Mouse (Mus musculus): ENCODE data around the gene Olfr287.

Gene Olfr287

DNA sequence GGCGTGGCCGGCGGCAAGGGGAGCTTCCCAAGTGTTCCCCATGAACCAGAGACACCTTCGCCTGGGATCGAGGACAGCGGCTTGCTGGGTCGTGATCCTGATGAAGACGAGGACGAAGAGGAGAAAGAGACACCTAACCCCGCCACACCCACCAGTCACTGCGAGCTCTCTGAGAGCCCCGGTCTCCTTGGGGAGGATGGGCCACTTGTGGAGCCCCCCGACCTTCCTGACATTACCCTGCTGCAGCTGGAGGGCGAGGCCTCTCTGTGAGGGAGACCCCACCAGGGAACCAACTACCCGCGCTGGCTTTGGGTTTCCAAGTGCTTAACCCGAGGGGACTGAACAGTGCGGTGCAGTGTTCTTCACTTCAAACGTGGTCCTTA, 52.2 kb downstream of the Olfr287 start:
- DNase-seq (ENCODE audit: low read depth, low spot score) = no peak

DNA sequence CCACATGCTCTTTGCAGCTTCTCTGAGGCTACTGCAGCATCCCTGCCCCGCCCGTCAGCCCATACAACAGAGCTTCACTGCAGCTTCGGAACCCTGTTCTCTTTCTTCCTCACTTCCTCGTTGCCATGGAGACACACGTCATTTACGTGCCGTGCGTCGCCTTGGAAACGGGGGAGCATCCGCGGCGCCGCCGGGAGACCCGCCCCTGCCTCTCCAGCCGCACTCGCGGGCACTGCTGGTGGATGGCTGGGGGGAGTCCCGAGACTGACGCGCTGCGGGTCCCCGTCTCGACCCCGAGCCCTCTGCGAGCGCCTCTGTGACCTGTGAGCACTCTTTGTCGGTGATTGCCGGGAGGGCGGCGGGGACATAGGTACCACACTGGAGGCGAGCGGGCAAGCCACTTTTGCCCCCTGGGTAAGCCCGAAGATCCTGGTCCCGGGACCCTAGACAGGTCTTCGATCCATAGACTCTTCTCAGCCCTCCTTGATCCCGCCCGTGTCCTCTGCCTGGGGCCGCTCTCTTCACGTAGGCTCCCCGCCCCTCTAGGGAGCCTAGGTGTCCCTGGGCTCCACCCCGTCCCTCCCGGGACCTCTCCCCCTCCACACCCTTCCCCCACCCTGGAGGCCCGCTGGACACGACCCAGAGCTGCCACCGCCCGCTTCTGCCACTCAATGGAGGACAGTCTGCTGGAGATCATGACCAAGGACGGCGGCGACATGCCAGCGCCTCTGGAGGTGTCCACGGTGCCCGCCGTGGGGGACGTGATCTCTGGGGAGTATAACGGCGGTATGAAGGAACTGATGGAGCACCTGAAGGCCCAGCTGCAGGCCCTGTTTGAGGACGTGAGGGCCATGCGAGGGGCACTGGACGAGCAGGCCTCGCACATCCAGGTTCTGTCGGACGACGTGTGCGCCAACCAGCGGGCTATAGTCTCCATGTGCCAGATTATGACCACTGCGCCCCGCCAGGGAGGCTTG, 52.9 kb downstream of the Olfr287 start:
- DNase-seq (ENCODE audit: low read depth, low spot score) = peak; percentile 92

DNA sequence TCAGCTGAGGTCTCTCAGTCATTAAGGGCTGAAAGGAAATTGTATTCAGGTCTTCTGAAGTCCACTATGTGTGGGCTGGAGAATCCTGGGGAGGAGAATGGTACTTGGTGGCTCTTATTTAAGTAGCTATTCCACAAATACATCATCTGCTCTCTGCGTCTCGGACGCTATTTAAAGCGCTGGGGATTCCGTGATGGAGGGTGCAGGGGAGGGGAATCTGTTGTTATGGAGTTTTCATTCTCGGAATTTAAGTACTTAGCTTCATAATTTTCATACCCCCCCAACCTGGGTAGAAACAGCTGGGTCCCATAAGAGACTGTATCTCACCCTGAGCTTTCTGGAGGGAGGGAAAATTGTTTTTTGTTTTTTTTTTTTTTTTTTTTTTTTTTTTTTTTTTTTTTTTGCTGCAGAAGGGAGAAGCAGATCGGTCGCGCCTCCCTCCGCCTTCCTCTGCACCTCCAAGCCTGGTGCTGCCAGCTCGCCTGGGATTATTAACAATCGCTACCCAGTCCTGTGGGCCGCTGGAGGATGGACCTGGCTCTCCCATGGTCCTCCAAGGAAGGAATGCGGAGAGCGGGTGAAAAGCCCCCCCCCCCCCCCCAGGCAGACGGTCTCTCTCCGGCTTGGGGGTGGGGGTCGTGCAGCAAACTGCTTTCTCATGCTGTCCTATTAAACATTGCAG, 53.8 kb downstream of the Olfr287 start, which contains the start of gene Ccdc184:
TSS of gene Ccdc184 (plus strand) at position 196 of the 682 bp plus-strand sequence.
- peak; percentile 16 for DNase-seq (ENCODE audit: low read depth, low spot score)

DNA sequence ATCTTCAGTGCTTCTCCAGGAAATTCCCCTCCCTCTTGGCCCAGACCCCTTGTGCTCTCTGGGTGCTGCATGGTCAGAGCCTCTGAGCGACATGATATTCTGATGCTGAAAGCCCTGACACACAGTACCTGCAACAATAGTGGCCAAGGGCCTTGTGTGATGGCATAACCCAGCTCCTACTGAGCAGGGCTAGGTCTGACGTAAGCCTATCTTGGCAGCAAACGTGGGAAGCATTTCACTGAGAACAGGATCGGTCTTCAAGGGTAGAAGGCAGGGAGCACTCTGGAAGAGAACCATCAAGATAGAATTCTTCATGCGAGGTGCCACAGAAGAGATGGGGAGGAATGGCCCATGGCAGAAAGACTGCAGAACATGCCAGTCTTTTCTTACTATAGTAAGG, 55.3 kb downstream of the Olfr287 start, which contains the start of gene Asb8:
TSS of gene Asb8 (minus strand) at position 101 of the 400 bp plus-strand sequence.
- DNase-seq (ENCODE audit: low read depth, low spot score) = no peak

DNA sequence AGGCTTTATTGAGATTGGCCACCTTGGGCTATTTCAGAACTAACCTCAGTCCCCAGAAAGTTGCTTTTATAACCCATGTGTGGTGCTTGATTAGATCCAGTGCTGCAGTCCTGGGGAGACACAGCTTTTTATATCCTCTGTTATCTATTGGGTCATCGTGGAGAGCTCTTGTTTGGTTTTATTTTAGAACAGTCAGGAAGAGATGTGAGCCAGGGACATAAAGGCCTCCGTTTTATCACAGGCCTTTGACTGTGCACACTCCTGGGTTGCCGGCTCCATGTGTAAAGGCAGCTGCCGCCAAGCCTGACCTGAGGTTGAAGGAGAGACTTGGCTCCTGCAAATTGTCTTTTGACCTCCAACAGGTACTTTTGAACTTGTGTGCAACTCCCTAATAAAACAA, 58.3 kb downstream of the Olfr287 start:
- DNase-seq (ENCODE audit: low read depth, low spot score) = no peak

DNA sequence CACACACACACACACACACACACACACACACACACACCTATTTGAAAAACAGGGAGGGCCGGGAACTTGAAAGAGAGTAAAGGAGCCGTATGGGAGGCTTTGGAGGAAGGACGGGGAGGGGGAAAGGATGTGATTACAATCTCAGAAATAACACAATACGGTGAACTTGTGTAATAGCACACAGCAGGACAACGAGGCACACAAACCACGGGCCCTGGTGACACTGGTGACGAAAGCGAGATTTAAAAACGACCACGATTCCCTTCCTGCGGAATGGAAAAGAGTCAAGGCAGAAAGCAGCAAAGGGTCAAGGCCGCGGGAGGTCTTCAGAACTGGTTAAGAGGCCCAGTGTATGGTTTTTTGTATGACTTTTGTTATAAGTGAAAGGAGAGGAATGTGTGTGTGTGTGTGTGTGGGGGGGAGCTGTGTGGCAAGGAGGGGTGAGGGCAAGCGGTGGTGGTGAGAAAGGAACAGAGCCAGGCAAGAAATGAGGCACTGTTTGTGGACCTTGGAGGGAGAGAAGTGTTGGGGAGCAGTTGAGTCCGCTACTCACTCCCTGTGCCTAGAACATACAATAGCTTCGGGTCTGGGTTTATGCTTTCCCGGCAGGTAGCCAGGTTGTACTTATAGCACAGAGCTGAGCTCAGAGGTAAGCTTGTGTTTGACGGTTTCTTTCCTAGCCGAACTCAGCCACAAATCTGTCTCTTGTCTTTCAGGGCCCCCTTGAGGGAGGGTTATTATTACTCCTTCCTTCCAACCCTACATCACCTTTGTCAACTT, 59.6 kb downstream of the Olfr287 start:
- no peak for DNase-seq (ENCODE audit: low read depth, low spot score)

DNA sequence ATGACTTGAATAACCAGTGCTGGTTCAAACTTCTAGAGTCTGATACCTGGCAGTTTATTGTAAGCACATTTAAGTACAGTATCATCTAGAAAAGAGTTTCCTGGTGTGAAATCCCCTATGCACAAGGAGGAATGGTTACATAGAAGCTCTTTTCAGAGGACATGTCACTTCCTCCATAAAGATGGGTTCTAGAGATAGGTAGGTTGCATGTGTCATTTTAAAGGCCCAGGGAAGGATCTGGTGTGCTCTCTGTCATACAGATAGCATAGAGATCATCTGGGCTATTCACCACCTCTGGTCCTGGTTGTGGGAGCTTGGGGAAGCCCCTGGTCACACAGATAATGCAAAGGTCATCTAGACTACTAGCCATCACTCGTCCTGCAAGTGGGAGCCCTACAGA, 63.6 kb downstream of the Olfr287 start:
- no peak for DNase-seq (ENCODE audit: low read depth, low spot score)

Data from CD4-positive helper T cell, adult 2 months (primary cell).